Mouse (Mus musculus) left cerebral cortex, adult 18-20 months (tissue): ENCODE results near the gene Gpam. TPM values are rescaled to one million over a fixed set of nuclear protein-coding genes. Genes with fewer than 3 reads are reported as not detected.

Experiments
- DNase-seq, 2 experiments: peaks; one replicate each; pipeline ENCODE4 v3.0.0; 2021 to 2022; ENCODE audit warnings: low spot score in 2 of 2, mixed read lengths in 1 of 2
- total RNA-seq, 2 experiments: library from RNA; stranded (reverse); gene quantifications; 2 replicates each; pipeline ENCODE4 v1.2.3; 2021

Gpam gene
- total RNA-seq, 2 experiments from 2014 or later, result 39.3 to 41.4 TPM

DNA sequence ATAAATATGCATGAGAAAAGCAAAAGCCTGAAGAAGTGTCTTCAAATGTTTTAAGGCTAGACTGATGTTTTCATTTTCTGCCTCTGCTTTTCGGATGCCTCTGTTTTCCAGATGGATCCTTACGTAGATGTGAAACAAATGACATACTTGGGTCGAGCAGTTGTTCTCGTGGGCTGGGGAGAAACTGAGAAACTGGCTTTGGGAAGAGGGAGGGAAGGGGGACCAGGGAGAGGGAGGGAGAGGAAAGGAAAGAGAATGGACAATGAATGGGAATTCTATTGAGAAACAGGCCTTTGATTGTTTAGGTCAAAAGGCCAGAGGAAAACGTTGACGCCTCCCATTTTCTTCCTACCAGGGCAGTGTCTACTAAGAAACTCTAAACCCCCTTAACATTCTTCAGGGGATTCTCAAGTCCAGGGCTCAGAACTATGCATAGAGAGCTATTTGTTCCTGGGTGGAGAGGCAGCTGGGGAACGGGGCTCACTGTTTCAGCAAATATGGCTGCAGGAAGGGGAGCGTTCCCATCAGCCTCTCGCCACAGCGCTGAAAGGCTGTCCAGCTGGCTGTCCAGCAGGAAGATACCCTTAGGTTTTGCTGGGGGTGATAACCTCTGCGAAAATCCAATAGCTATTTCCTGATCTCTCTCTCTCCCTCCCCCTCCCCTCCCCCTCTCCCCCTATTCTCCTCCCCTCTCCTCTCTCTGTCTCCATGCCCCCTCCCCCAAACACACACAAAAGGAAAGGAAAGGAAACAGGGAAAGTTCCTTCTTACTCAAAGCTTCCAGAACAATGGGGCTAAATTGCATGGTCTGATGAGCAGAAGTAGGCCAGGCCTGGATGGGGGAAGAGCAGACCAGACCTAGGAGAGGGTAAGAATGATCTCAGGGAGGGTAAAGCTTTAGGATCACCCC is 16.6 kb upstream of the Gpam start:
- DNase-seq, result no peak

DNA sequence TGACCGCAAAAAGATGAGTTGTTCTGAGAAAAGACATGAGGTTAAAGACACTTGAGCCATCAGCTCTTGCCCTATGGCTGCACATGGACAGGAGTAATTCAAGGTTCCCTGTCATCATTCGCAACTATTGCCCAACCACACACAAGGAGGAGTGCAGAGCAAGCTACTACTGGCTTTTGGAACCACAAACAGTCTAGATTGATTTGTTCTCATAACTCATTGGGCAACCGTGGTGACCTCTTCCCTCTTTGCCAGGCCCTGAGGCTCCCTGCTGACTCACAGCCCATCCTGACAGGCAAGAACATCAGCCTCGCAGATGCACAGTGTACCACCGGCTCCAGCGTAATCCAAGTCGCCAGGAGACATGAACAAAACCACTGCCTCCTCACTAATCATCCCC is 12.3 kb upstream of the Gpam start:
- DNase-seq, result no peak

DNA sequence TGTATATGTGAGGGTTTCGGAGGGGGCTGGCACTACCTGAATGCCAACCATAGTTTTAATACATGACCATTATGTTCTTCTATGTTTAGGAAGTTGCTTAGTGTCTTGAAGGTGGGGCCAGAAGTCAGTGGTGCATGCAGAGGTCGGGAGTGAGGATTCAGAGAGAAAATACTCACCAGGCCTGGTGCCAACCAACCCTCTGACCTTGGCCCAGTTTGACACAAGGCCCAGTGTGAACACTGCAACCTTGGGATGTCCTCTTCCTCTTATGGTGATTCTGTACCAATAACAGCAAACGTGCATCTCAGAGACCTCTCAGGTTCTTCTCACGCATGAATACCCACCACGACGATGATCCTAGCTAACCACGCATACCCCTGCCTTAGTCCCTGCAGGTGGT is 11.5 kb upstream of the Gpam start:
- DNase-seq, result no peak

GRCm38 (mm10) chr19:55137884-55138283 is 10.8 kb upstream of the Gpam start:
- no peak for DNase-seq

DNA sequence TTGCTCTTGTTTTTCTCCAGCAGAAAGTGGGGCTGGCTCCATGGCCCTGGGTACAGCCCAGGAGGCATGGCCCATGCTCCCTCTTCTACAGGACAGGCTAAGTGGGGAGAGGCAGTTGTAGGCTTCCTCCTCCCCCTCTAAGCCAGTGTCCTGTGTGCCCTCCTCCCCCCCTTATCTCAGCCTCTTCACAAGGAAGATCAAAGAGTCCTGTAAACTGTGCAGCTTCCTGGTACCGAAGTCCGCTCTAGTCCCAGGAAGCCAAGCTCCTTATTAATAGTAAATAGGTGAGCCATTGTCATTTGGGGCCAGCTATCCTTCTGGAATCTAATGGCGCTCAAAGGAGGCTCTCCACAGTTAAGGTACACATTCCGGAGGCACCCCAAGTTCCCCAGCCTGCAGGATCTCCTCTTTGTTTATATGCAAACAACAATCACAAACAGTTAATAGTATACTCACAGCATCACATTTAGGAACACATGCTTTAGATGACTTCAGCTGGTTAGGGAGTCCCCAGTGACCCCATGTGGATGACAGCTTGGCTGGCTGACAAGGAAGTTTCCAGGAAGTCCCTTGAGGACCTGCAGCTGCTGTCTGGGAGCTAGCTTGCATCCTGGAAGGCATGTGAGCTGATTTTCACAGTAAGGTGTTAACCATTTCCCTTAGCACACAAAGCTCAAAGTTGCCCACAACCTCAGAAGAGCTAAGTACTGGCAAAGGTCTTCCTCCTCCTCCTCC is 9.8 kb upstream of the Gpam start:
- DNase-seq, result no peak

DNA sequence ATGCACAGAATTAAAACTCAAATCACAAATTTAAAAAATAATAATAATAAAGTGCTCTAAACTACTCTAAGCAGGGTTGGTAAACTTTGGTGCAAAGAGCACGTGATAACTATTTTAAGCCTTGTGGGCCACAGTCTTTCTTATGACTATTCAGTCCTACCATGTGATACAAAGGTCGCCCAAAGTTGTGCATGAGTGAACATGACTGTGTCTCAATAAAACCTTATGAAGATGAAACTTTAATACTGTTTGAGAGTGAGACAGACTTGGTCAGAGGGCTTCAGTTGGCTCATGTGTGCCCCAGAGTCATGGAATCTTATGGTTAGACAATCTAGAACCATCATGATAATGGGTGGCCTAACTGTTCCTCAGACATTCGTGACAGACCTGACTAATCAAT is 8.9 kb upstream of the Gpam start:
- DNase-seq, result no peak

GRCm38 (mm10) chr19:55134521-55134920 is 7.5 kb upstream of the Gpam start:
- DNase-seq, result no peak

- DNase-seq, result no peak
These were observed 5.4 kb upstream of the Gpam start for GRCm38 (mm10) chr19:55132476-55132875.

GRCm38 (mm10) chr19:55131747-55132146 is 4.7 kb upstream of the Gpam start:
- DNase-seq, result no peak

- no peak for DNase-seq
These were observed 1.4 kb upstream of the Gpam start for GRCm38 (mm10) chr19:55128469-55128868.

DNA sequence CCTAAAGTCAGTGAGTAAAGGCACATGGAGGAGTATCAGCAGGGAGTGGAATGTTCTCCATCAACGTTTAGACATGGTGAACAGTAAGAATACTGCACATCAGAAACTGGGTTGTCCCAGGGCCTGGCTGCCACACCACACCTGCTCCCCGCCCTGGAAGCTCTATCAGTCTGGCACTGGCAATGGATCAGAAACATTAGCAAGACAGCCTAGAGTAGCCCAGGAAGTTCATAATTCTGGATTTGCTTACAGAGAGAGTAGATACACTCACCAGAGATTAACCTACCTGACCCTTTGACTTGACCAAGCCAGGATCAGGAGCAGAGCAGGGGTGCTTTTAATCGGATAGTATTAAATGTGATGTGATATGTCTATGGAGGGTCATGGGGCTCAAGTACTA is 1.6 kb downstream of the Gpam start:
- DNase-seq, result no peak

DNA sequence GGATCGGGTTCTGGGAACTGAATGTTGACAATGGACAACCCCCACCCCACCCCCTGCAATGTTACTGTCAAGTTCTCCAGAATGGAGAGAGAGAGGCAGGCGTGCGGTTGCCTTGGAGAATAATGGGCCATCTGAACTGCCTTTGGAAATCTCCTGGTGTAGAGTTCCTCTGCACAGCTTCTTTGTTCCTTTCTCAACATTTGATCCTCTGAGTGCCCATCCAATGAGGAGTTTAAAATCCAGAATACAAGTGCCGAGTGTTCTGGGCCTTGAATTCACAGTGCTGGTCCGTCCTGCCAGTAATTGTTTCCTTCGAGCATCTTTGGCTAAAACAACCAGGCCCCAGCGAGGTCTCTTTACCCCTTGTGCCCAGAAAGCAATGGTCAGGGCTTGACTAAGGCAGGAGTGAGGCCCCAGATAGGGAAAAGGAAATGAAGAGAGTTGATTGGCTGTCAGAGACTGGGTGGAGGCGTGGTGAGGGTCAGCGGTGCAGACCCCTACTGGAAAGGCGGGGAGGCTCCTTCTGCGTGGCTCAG is 4.0 kb downstream of the Gpam start:
- DNase-seq, result peak in 1 of 2 experiments; percentile 13

GRCm38 (mm10) chr19:55122351-55122980 is 4.6 kb downstream of the Gpam start:
- no peak for DNase-seq

DNA sequence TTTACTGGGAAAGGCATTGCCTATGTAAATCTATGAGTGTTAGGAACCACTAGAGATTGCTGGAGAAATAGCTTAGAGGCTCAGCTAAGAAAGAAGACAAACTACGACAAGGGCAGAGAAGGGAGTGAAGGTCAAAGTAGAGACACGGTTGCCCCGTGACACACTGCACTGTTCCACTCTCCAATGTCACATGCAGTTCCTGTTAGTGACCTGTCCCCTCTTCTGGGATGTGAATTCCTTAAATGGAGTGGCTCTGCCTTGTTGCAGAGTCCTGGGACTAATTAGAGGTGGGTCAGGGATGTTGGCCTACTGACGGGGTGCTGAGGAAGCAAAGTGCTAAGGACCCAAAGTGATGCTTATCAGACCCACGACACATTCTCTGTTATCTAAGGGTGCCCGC is 5.2 kb downstream of the Gpam start:
- no peak for DNase-seq

- no peak for DNase-seq
These were observed 6.4 kb downstream of the Gpam start for GRCm38 (mm10) chr19:55120518-55121244.

- DNase-seq, result no peak
These were observed 7.5 kb downstream of the Gpam start for GRCm38 (mm10) chr19:55119541-55119940.

DNA sequence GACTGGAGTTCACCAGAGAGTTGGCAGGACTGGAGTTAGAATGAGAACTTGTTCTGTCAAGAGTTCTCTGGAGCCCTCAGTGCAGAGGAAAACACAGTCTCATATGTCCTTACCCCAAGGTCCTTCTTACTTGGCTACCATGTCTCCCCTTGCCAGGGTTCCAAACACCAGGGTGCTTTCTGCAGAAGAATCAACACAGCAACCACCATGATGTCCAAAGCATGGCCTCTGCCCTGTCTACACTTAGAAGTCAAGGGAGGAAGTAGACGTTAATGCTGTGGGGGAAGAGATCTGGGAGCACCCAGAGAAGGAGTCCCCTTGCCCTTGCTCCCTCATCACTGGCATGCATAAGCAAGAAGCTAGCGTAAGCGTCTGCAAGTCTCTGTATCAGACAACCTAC is 9.0 kb downstream of the Gpam start:
- DNase-seq, result no peak

- no peak for DNase-seq
These were observed 9.8 kb downstream of the Gpam start for GRCm38 (mm10) chr19:55117059-55117815.

DNA sequence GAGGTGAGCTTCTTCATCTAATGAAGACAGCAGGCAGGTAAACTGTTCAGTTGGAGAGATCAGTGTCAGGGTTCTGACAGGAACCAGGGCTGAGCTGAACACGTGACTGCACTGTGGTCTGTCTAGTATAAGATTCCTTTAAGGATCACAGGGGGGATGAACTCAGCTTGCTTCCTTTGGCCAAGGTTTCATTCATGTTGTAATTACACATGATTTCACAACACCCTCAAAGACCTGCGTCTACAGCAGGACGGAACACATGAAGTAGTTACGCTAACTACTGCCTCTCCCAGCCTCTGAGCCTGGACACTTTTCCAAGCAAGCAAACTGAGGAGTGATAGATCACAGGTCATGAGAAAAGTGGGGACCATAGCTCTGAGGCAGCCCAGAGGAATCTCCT is 11.5 kb downstream of the Gpam start:
- no peak for DNase-seq

DNA sequence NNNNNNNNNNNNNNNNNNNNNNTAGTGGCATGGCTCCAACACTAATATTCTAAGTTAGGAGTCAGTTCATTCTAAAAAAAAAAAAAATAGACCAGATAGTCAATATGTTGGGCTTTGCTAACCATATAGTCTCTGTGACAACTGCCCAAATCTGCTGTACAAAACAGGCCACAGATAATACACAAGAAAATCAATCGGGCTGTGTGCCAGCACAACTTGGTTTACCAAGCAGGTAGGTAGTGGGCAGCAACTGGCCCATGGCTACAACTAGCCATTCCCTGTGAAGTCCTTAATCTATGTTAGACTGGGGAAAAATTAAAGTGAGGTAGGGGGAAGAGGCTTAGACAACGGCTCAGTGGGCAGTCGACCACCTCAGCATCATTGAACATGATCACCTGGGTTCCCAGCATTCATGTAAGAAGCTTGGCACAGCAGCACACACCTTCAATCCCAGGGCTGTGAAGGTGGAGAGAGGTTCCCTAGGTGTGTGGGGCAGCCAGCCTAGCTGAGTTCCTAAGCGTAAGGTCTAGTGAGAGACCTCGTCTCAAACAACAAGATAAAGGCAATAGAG is 12.1 kb downstream of the Gpam start:
- no peak for DNase-seq
